Mouse (Mus musculus): Measurements from ENCODE around the gene Sdsl. TPM values are rescaled to one million over a fixed set of nuclear protein-coding genes. Genes with fewer than 3 reads are reported as not detected.

Gene Sdsl
- polyA plus RNA-seq, 1 experiment from 2014 or later = 3.2 TPM

DNA sequence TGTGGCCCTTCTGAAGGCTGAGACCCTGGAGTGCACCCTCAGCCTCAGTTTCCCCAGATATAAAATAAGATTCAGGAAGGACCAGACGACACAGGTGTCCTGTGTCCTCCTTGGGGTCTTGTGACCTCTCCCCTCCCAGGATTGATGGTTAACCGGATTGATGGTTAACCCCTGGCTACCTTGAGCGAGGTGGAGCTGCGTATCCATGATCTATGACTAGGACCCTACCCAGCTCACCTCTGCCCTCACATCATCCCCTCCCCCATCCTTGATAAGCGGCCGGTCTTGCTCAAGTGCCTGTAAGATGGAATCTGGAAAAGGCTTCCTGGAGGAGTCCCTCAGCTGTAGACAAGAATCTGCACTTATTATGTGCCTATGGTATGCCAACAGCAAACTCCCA lies 3.8 kb downstream of the Sdsl start:
- H3K4me3 ChIP-seq (ENCODE audit: low read depth, low read length) = no peak overlapping the region

DNA sequence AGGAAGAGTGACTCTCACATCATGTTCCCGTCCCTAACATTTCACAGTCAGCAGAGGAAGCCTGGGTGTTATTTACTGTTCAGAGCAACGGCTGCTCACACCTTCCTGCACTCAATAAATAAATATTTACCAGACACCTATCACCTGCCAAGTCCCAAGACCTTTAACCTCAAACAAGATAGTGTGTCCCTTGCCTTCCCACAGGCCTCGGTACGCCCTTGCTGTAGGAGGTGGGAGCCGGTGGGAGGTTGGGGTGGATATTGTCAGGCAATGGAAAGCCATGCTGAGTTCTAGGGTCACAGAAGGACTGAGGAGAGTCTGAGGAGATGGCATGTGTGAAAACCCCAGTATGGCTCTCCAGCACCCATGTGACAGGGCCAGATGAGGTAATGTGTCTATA lies 4.3 kb downstream of the Sdsl start:
- ATAC-seq = no peak
- no peak overlapping the region for H3K4me3 ChIP-seq (ENCODE audit: low read depth, low read length)
- H3K27me3 ChIP-seq (replicated peaks; ENCODE audit: control insufficient read depth, insufficient read depth, low read length) = no peaks in the 10 kb centered on the region
- H3K9ac ChIP-seq (ENCODE audit: low read length) = no peak overlapping the region
- no peaks in the 10 kb centered on the region for H3K36me3 ChIP-seq (ENCODE audit: control insufficient read depth, insufficient read depth, low read length)
- WGBS = 90% methylated on average over 5 of the region's 5 CpGs
- DNase-seq (ENCODE audit: low spot score) = no peak
- H3K9me3 ChIP-seq (replicated peaks; ENCODE audit: control insufficient read depth, low read length) = no peaks in the 10 kb centered on the region
- H3K4me2 ChIP-seq (ENCODE audit: low read length) = no peak overlapping the region
- H3K4me1 ChIP-seq (ENCODE audit: control insufficient read depth, insufficient read depth, low read length) = no peaks in the 10 kb centered on the region
- no peak overlapping the region for H3K27ac ChIP-seq (ENCODE audit: low read depth, low read length)

More for the DNA sequence above, 3.8 kb downstream of the Sdsl start:
- H3K4me2 ChIP-seq (ENCODE audit: low read length) = no peak overlapping the region
- 88% methylated on average over 6 of the region's 6 CpGs for WGBS
- no peaks in the 10 kb centered on the region for H3K36me3 ChIP-seq (ENCODE audit: control insufficient read depth, insufficient read depth, low read length)
- no peaks in the 10 kb centered on the region for H3K4me1 ChIP-seq (ENCODE audit: control insufficient read depth, insufficient read depth, low read length)
- H3K9ac ChIP-seq (ENCODE audit: low read length) = no peak overlapping the region
- ATAC-seq (no peak), DNase-seq (ENCODE audit: low spot score) (no peak)
- H3K9me3 ChIP-seq (replicated peaks; ENCODE audit: control insufficient read depth, low read length) = no peaks in the 10 kb centered on the region
- H3K27ac ChIP-seq (ENCODE audit: low read depth, low read length) = no peak overlapping the region
- H3K27me3 ChIP-seq (replicated peaks; ENCODE audit: control insufficient read depth, insufficient read depth, low read length) = no peaks in the 10 kb centered on the region

DNA sequence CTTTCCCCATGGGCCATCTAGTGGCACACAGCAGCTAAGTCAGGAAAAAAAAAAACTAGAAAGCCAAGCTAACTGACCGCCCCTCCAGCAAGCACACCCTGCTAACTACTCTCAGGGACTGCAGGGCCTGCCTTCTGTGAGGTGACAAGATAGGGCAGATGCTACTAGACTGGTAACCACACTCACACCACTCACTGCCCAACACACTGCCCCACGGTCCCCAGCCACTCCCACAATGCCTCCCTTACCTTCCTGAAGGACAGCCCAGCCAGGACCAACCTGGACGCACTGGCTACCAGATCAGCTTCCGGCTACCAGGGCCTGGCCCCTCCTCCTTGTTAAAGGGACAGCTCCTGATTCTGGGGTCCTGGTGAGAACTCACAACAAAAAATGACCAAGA lies 5.6 kb downstream of the Sdsl start:
- Histone ChIP-seq H3K27ac (ENCODE audit: low read depth, low read length) (no peak overlapping the region), H3K9me3 (replicated peaks; ENCODE audit: control insufficient read depth, low read length) (no peaks in the 10 kb centered on the region), H3K27me3 (replicated peaks; ENCODE audit: control insufficient read depth, insufficient read depth, low read length) (no peaks in the 10 kb centered on the region), H3K36me3 (ENCODE audit: control insufficient read depth, insufficient read depth, low read length) (no peaks in the 10 kb centered on the region), H3K4me3 (ENCODE audit: low read depth, low read length) (no peak overlapping the region), H3K4me2 (ENCODE audit: low read length) (0 out of 2 replicates have a peak overlapping the region, but pooled peaks have one; percentile 7), H3K4me1 (ENCODE audit: control insufficient read depth, insufficient read depth, low read length) (no peaks in the 10 kb centered on the region), H3K9ac (ENCODE audit: low read length) (peak overlapping the region; percentile 2; the same call in 1 of the 2 replicates)
- ATAC-seq = no peak
- 8% methylated on average over 4 of the region's 4 CpGs for WGBS
- DNase-seq (ENCODE audit: low spot score) = no peak

DNA sequence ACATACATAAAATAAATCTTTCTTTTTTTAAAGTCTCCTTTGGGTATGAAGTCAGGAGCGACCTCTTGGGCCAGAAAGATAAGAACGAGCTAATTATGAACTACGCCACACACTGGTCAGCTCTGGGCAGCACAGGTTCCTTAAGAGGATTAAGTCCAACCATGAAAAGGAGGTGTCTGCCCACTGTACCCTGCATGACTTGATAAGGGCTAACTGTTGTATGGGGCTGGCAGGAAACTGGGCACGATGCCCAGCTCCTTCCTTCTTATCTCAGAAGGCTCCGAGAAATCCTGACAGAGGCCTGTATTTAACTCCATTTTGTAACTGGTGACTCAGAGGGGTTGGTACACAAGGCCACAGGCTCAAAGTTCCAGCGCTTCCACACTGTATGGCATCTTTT lies 6.8 kb downstream of the Sdsl start:
- 61% methylated on average over 6 of the region's 6 CpGs for WGBS

DNA sequence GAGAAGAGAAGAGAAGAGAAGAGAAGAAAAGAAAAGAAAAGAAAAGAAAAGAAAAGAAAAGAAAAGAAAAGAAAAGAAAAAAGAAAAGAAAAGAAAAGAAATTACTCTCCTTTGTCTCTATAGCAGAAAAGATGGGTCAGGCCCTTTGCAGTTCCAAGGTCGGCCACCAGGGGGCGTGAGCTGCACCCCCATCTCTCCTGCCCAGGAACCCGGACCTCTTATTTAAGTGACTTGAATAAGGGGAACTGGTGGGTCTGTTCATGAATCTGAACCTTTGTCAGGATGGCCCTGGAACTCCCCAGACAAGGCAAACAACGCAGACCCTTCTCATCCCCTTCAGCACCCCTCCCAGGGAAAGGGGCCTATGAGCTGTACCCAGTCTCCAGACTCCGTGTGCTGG lies 7.5 kb downstream of the Sdsl start:
- no peak overlapping the region for H3K4me3 ChIP-seq (ENCODE audit: low read depth, low read length)
- ATAC-seq (no peak), DNase-seq (ENCODE audit: low spot score) (no peak)
- no peak overlapping the region for H3K9ac ChIP-seq (ENCODE audit: low read length)
- no peaks in the 10 kb centered on the region for H3K36me3 ChIP-seq (ENCODE audit: control insufficient read depth, insufficient read depth, low read length)
- H3K4me1 ChIP-seq (ENCODE audit: control insufficient read depth, insufficient read depth, low read length) = no peaks in the 10 kb centered on the region
- no peaks in the 10 kb centered on the region for H3K27me3 ChIP-seq (replicated peaks; ENCODE audit: control insufficient read depth, insufficient read depth, low read length)
- no peaks in the 10 kb centered on the region for H3K9me3 ChIP-seq (replicated peaks; ENCODE audit: control insufficient read depth, low read length)
- no peak overlapping the region for H3K4me2 ChIP-seq (ENCODE audit: low read length)
- H3K27ac ChIP-seq (ENCODE audit: low read depth, low read length) = no peak overlapping the region
- 41% methylated on average over 5 of the region's 5 CpGs for WGBS

More for the DNA sequence above, 6.8 kb downstream of the Sdsl start:
- Histone ChIP-seq H3K27me3 (replicated peaks; ENCODE audit: control insufficient read depth, insufficient read depth, low read length) (no peaks in the 10 kb centered on the region), H3K4me3 (ENCODE audit: low read depth, low read length) (no peak overlapping the region), H3K9me3 (replicated peaks; ENCODE audit: control insufficient read depth, low read length) (no peaks in the 10 kb centered on the region), H3K9ac (ENCODE audit: low read length) (no peak overlapping the region), H3K4me2 (ENCODE audit: low read length) (no peak overlapping the region), H3K4me1 (ENCODE audit: control insufficient read depth, insufficient read depth, low read length) (no peaks in the 10 kb centered on the region), H3K36me3 (ENCODE audit: control insufficient read depth, insufficient read depth, low read length) (no peaks in the 10 kb centered on the region), H3K27ac (ENCODE audit: low read depth, low read length) (no peak overlapping the region)
- DNase-seq (ENCODE audit: low spot score) (peak; percentile 50), ATAC-seq (no peak)

DNA sequence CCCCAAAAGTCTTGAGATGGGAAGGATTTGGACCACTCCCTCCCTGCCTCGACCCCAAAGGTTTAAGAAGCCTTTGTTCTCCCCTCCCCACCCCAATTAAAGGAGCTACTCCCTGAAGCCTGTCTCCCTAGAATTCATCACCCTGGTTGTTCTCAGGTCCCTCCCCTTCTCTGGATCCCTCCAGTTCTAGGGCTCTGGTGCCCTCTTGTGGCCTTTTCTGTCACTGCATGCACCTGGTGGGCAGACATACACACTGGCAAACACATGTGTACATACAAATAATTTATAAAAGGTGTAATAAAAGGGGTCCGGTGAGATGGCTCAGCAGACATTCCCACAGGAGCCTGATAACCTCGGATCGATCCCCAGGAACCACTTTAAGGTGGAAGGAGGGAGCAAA lies 8.3 kb downstream of the Sdsl start:
- no peak overlapping the region for H3K27ac ChIP-seq (ENCODE audit: low read depth, low read length)
- no peaks in the 10 kb centered on the region for H3K9me3 ChIP-seq (replicated peaks; ENCODE audit: control insufficient read depth, low read length)
- H3K27me3 ChIP-seq (replicated peaks; ENCODE audit: control insufficient read depth, insufficient read depth, low read length) = no peaks in the 10 kb centered on the region
- H3K4me3 ChIP-seq (ENCODE audit: low read depth, low read length) = no peak overlapping the region
- WGBS = 77% methylated on average over 4 of the region's 4 CpGs
- DNase-seq (ENCODE audit: low spot score) (no peak), ATAC-seq (no peak)
- no peak overlapping the region for H3K4me2 ChIP-seq (ENCODE audit: low read length)
- no peaks in the 10 kb centered on the region for H3K4me1 ChIP-seq (ENCODE audit: control insufficient read depth, insufficient read depth, low read length)
- no peaks in the 10 kb centered on the region for H3K36me3 ChIP-seq (ENCODE audit: control insufficient read depth, insufficient read depth, low read length)
- no peak overlapping the region for H3K9ac ChIP-seq (ENCODE audit: low read length)

DNA sequence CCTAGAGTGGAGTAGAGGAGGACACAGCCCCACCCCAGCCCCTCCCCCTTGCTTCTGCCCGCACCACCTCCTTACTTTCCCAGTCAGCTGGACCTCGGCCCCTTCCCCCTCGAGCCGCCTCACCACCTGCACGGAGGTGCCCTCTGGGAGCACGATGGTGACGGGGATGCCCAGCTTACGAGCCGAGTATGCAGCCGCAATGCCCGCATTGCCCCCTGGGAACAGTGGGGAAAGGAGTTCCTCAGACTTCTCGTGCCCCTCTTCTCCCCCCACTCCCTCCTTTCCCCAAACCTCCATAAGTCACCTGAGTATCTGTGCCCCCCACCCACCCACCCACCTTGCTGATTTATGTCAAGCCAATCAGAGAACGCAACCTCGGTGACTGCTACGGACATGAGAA lies 10.7 kb downstream of the Sdsl start:
- H3K4me3 ChIP-seq (ENCODE audit: low read depth, low read length) = no peak overlapping the region
- H3K27me3 ChIP-seq (replicated peaks; ENCODE audit: control insufficient read depth, insufficient read depth, low read length) = no peaks in the 10 kb centered on the region

DNA sequence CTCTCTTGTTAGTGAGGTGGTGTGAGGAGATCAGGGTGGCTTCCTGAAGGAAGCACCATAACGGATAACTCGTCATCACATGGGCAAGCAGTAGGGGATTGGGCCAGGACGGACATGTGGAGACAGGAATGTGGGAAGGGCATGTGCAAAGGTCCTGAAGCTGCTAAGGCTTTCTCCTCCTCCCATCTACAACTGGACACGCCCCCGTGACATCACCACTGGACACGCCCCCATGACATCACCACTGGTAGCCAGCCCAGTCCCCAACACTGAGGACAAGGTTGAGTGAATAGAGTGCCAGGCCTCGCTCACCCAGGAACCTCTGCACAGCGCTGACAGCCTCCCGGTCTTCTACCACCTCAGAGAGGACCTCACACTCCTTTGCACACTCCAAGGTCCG lies 13.5 kb downstream of the Sdsl start:
- no peak overlapping the region for H3K4me2 ChIP-seq (ENCODE audit: low read length)
- no peaks in the 10 kb centered on the region for H3K27me3 ChIP-seq (replicated peaks; ENCODE audit: control insufficient read depth, insufficient read depth, low read length)
- H3K36me3 ChIP-seq (ENCODE audit: control insufficient read depth, insufficient read depth, low read length) = no peaks in the 10 kb centered on the region
- no peak overlapping the region for H3K4me3 ChIP-seq (ENCODE audit: low read depth, low read length)
- no peaks in the 10 kb centered on the region for H3K4me1 ChIP-seq (ENCODE audit: control insufficient read depth, insufficient read depth, low read length)
- DNase-seq (ENCODE audit: low spot score) (no peak), ATAC-seq (no peak)
- no peak overlapping the region for H3K27ac ChIP-seq (ENCODE audit: low read depth, low read length)
- 76% methylated on average over 10 of the region's 10 CpGs for WGBS
- H3K9me3 ChIP-seq (replicated peaks; ENCODE audit: control insufficient read depth, low read length) = no peaks in the 10 kb centered on the region
- no peak overlapping the region for H3K9ac ChIP-seq (ENCODE audit: low read length)

More for the DNA sequence above, 10.7 kb downstream of the Sdsl start:
- Histone ChIP-seq H3K36me3 (ENCODE audit: control insufficient read depth, insufficient read depth, low read length) (no peaks in the 10 kb centered on the region), H3K9ac (ENCODE audit: low read length) (no peak overlapping the region), H3K4me2 (ENCODE audit: low read length) (no peak overlapping the region), H3K27ac (ENCODE audit: low read depth, low read length) (no peak overlapping the region), H3K4me1 (ENCODE audit: control insufficient read depth, insufficient read depth, low read length) (no peaks in the 10 kb centered on the region), H3K9me3 (replicated peaks; ENCODE audit: control insufficient read depth, low read length) (no peaks in the 10 kb centered on the region)
- DNase-seq (ENCODE audit: low spot score) = no peak
- WGBS = 76% methylated on average over 15 of the region's 15 CpGs
- no peak for ATAC-seq

DNA sequence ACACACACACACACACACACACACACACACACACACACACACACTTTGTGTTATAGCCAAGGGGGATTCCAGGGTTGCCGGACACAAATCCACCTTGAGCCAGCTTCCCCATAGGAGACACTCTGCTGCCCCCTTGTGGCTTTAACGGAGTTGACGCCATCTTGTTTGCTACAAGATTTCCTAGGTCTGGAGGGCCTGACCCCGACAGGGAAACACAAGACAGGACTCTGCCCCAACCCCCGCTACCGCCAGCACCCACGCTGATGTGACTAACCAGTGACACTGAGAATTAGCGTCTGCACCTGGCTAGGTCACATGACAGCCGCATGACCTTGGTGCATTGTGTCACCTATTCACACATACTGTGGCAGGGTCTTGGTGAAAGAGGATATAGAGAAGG lies 15.0 kb downstream of the Sdsl start:
- H3K27ac ChIP-seq (ENCODE audit: low read depth, low read length) = no peak overlapping the region
- no peak overlapping the region for H3K9ac ChIP-seq (ENCODE audit: low read length)
- H3K9me3 ChIP-seq (replicated peaks; ENCODE audit: control insufficient read depth, low read length) = no peaks in the 10 kb centered on the region
- H3K4me3 ChIP-seq (ENCODE audit: low read depth, low read length) = no peak overlapping the region
- WGBS = 5% methylated on average over 9 of the region's 9 CpGs
- H3K4me2 ChIP-seq (ENCODE audit: low read length) = no peak overlapping the region
- no peak for ATAC-seq
- H3K4me1 ChIP-seq (ENCODE audit: control insufficient read depth, insufficient read depth, low read length) = no peaks in the 10 kb centered on the region
- DNase-seq (ENCODE audit: low spot score) = peak; percentile 89
- H3K27me3 ChIP-seq (replicated peaks; ENCODE audit: control insufficient read depth, insufficient read depth, low read length) = no peaks in the 10 kb centered on the region
- no peaks in the 10 kb centered on the region for H3K36me3 ChIP-seq (ENCODE audit: control insufficient read depth, insufficient read depth, low read length)
